Mouse (Mus musculus) MEL (cell line): ENCODE data around the gene Mbnl1.

ENCODE experiments used
- CHD2 ChIP-seq: IDR thresholded peaks from 2 replicates; pipeline ENCODE4 v1.6.1; 2011; ENCODE audit warnings: low read length, improper control_type of control experiment
- CTCF ChIP-seq, 3 experiments: IDR thresholded peaks in 2 of 3; conservative IDR thresholded peaks in 1 of 3; 2 replicates each; pipeline ENCODE4 v1.5.1; 2011 to 2012; ENCODE audit warnings: low read length in 3 of 3, low read depth in 2 of 3, mild to moderate bottlenecking in 2 of 3, improper control_type of control experiment in 1 of 3, inconsistent platforms in 1 of 3, mixed read lengths in 1 of 3, moderate library complexity in 1 of 3; ENCODE audit not compliant: control insufficient read depth in 1 of 3, insufficient read depth in 1 of 3, poor library complexity in 1 of 3, severe bottlenecking in 1 of 3
- E2F4 ChIP-seq: IDR thresholded peaks from 2 replicates; pipeline ENCODE4 v1.6.1; 2011; ENCODE audit warnings: low read depth, low read length, improper control_type of control experiment, borderline replicate concordance
- GABPA ChIP-seq: IDR thresholded peaks from 2 replicates; pipeline ENCODE4 v1.6.1; 2012; ENCODE audit warnings: low read depth, mild to moderate bottlenecking, inconsistent platforms, low read length, improper control_type of control experiment, moderate library complexity
- GATA1 ChIP-seq: IDR thresholded peaks from 2 replicates; pipeline ENCODE4 v1.6.1; 2011; ENCODE audit warnings: low read depth, low read length, improper control_type of control experiment
- JUND ChIP-seq: IDR thresholded peaks from 2 replicates; pipeline ENCODE4 v1.6.1; 2011; ENCODE audit warnings: low read depth, mild to moderate bottlenecking, improper control_type of control experiment, low read length
- MAX ChIP-seq: IDR thresholded peaks from 2 replicates; pipeline ENCODE4 v1.6.1; 2011; ENCODE audit warnings: low read length, improper control_type of control experiment
- POLR2A ChIP-seq, 2 experiments: IDR thresholded peaks; 2 replicates each; pipeline ENCODE4 v1.6.1; 2011 to 2012; ENCODE audit warnings: low read length in 2 of 2, mild to moderate bottlenecking in 2 of 2, control low read depth in 1 of 2, improper control_type of control experiment in 1 of 2, low read depth in 1 of 2, moderate library complexity in 1 of 2; ENCODE audit not compliant: control insufficient read depth in 1 of 2, insufficient read depth in 1 of 2, poor library complexity in 1 of 2
- SIN3A ChIP-seq: IDR thresholded peaks from 2 replicates; pipeline ENCODE4 v1.6.1; 2012; ENCODE audit warnings: low read length, improper control_type of control experiment, inconsistent platforms
- TAL1 ChIP-seq: IDR thresholded peaks from 2 replicates; pipeline ENCODE4 v1.6.1; 2012; ENCODE audit warnings: mild to moderate bottlenecking, inconsistent platforms, low read length, moderate library complexity, mixed read lengths
- USF1 ChIP-seq: IDR thresholded peaks from 2 replicates; pipeline ENCODE4 v1.6.1; 2014; ENCODE audit warnings: low read depth, mild to moderate bottlenecking, inconsistent platforms, low read length, improper control_type of control experiment, moderate library complexity
- ZMIZ1 ChIP-seq: IDR thresholded peaks from 2 replicates; pipeline ENCODE4 v1.6.1; 2012; ENCODE audit warnings: low read depth, mild to moderate bottlenecking, inconsistent platforms, low read length, improper control_type of control experiment, moderate library complexity

- TF ChIP-seq POLR2A (IDR thresholded peaks at IDR 0.05; ENCODE audit: control insufficient read depth in 1 of 2, insufficient read depth in 1 of 2, low read depth in 1 of 2, low read length in 2 of 2, poor library complexity in 1 of 2) (0 out of 4 replicates have a peak, but pooled peaks of 1 of the 2 experiments have one; percentile 7), CTCF (IDR thresholded peaks at IDR 0.05 in 2 of 3, conservative IDR thresholded peaks at IDR 0.05 in 1 of 3; ENCODE audit: control insufficient read depth in 1 of 3, insufficient read depth in 1 of 3, low read depth in 2 of 3, low read length in 3 of 3, poor library complexity in 1 of 3, severe bottlenecking in 1 of 3) (no peak), TAL1 (no peak), GABPA (no peak), MAX (no peak), JUND (no peak), E2F4 (no peak), CHD2 (no peak), SIN3A (no peak), ZMIZ1 (no peak), USF1 (no peak), GATA1 (no peak)
Measured at GRCm38 (mm10) chr3:60515430-60515829, 42.8 kb downstream of the Mbnl1 start.
